Mouse (Mus musculus) lung, adult 2 months (tissue): ENCODE measurements at regions not wholly inside any gene's neighbourhood (a gene's known extent, or its start where the extent isn't known, plus 50 kb on each side); places are given as distances from the start of the nearest gene placed in this dataset.

Experiments
- DNase-seq: peaks from one replicate; pipeline ENCODE4 v3.0.0; 2022
- H3K4me1 ChIP-seq: fragments of 200-500 bp; 2 replicates; pipeline ENCODE4 v1.6.1; 2011; ENCODE audit warnings: low read length; ENCODE audit not compliant: control insufficient read depth, insufficient read depth
- H3K4me3 ChIP-seq: fragments of 200-500 bp; replicated peaks from 2 replicates; pipeline ENCODE3; 2011; ENCODE audit warnings: low read depth, mild to moderate bottlenecking, control low read depth, low read length; ENCODE audit errors: extremely low read depth
- CTCF ChIP-seq: fragments of 200-500 bp; IDR thresholded peaks from 2 replicates; pipeline ENCODE4 v1.5.1; 2011; ENCODE audit warnings: mild to moderate bottlenecking, low read length, control low read depth; ENCODE audit not compliant: insufficient read depth
- POLR2A ChIP-seq: fragments of 200-500 bp; IDR thresholded peaks from 2 replicates; pipeline ENCODE4 v1.6.1; 2011; ENCODE audit warnings: low read depth, mild to moderate bottlenecking, control low read depth, low read length, borderline replicate concordance; ENCODE audit errors: extremely low read depth
- WGBS: fragments of 180-500 bp; shearing (Covaris S2); methylation state at CpG from one replicate; pipeline ENCODE4 v1.1.7; 2018; 5-methylcytosine and 5-hydroxymethylcytosine counted together

GRCm38 (mm10) chr9:46467671-46468070 is 147.9 kb upstream of the 4931429L15Rik start:
- no peak for DNase-seq
- TF ChIP-seq POLR2A, result no peak
- TF ChIP-seq CTCF, result no peak
- Histone ChIP-seq H3K4me1 (no peaks in the 10 kb centered on the region), H3K4me3 (no peak overlapping the region)
- 78% methylated on average over 3 of the region's 3 CpGs for WGBS

GRCm38 (mm10) chr9:46462681-46463080 is 142.9 kb upstream of the 4931429L15Rik start:
- 77% methylated on average over 5 of the region's 5 CpGs for whole genome bisulfite sequencing
- no peak for TF ChIP-seq CTCF
- TF ChIP-seq POLR2A, result no peak
- Histone ChIP-seq H3K4me1 (no peaks in the 10 kb centered on the region), H3K4me3 (no peak overlapping the region)
- no peak for DNase-seq

- no peak overlapping the region for H3K4me3 ChIP-seq
- no peak for DNase-seq
- TF ChIP-seq CTCF (no peak), POLR2A (no peak)
- 80% methylated on average over 6 of the region's 6 CpGs for WGBS
- H3K4me1 ChIP-seq, result no peaks in the 10 kb centered on the region
These were observed 138.2 kb upstream of the 4931429L15Rik start for GRCm38 (mm10) chr9:46457945-46458344.

GRCm38 (mm10) chr9:46454807-46455610 is 135.2 kb upstream of the 4931429L15Rik start:
- TF ChIP-seq POLR2A, result no peak
- TF ChIP-seq CTCF, result no peak
- Histone ChIP-seq H3K4me1 (no peaks in the 10 kb centered on the region), H3K4me3 (no peak overlapping the region)
- 67% methylated on average over 7 of the region's 7 CpGs for WGBS
- DNase-seq, result no peak

- Histone ChIP-seq H3K4me3 (no peak overlapping the region), H3K4me1 (no peaks in the 10 kb centered on the region)
- no peak for DNase-seq
- WGBS, result 4% methylated on average over 53 of the region's 53 CpGs
- TF ChIP-seq CTCF, result no peak
- no peak for TF ChIP-seq POLR2A
These were observed 123.7 kb upstream of the 4931429L15Rik start for GRCm38 (mm10) chr9:46443191-46444095.

GRCm38 (mm10) chr9:46442739-46443181 is 123.0 kb upstream of the 4931429L15Rik start:
- Histone ChIP-seq H3K4me1 (no peaks in the 10 kb centered on the region), H3K4me3 (no peak overlapping the region)
- TF ChIP-seq POLR2A, result no peak
- no peak for TF ChIP-seq CTCF
- 7% methylated on average over 19 of the region's 19 CpGs for WGBS
- no peak for DNase-seq

- no peak for TF ChIP-seq CTCF
- TF ChIP-seq POLR2A, result no peak
- no peak for DNase-seq
- 71% methylated on average over 5 of the region's 5 CpGs for WGBS
- H3K4me3 ChIP-seq, result no peak overlapping the region
- H3K4me1 ChIP-seq, result no peaks in the 10 kb centered on the region
These were observed 120.4 kb upstream of the 4931429L15Rik start for GRCm38 (mm10) chr9:46440226-46440625.

- TF ChIP-seq POLR2A, result no peak
- no peak for TF ChIP-seq CTCF
- no peak for DNase-seq
- Histone ChIP-seq H3K4me3 (no peak overlapping the region), H3K4me1 (no peaks in the 10 kb centered on the region)
- WGBS, result 85% methylated on average over 3 of the region's 3 CpGs
These were observed 114.9 kb upstream of the 4931429L15Rik start for GRCm38 (mm10) chr9:46434700-46435099.

- no peaks in the 10 kb centered on the region for H3K4me1 ChIP-seq
- TF ChIP-seq POLR2A (no peak), CTCF (no peak)
- H3K4me3 ChIP-seq, result no peak overlapping the region
- 58% methylated on average over 5 of the region's 5 CpGs for WGBS
- DNase-seq, result no peak
These were observed 113.9 kb upstream of the 4931429L15Rik start for GRCm38 (mm10) chr9:46433716-46434115.

- 54% methylated on average over 13 of the region's 13 CpGs for WGBS
- Histone ChIP-seq H3K4me3 (no peak overlapping the region), H3K4me1 (no peaks in the 10 kb centered on the region)
- no peak for DNase-seq
- TF ChIP-seq CTCF, result no peak
- TF ChIP-seq POLR2A, result no peak
These were observed 111.3 kb upstream of the 4931429L15Rik start for GRCm38 (mm10) chr9:46431053-46431452.
